Mouse (Mus musculus) CD4-positive helper T cell, adult 2 months (primary cell): ENCODE data around the gene Cyp2j8.
"Not testable (repeated sequence)": the region's sequence is repeated elsewhere in the genome, so short reads cannot be mapped to it uniquely, and the experiment has no call there.

Source experiments
- DNase-seq: peaks from one replicate; pipeline ENCODE4 v3.0.0-alpha.2; 2012; ENCODE audit warnings: low read depth, missing footprints, low spot score

The Cyp2j8 gene

DNA sequence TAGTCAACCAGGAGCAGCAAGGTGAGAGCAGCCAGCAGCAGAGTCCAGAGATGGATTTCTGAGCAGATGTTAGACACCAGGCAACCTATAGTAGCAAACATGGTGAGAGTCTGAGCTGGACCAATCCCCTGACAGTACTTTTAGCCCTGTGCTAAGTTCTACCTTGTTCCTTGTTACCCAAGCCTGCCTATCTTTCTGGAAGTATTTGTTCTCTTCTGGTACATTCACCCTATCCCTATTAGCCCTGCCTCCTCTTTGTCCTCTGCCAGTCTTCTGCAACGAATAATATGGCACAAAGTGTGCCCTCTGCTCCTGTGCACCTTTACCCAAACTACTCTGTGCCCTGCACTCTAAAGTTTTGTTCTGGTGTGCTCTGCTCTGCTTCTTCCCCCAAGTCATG is at the start of gene Cyp2j8:
TSS of gene Cyp2j8 (minus strand) at position 101 of the 400 bp plus-strand sequence.
- no peak for DNase-seq

DNA sequence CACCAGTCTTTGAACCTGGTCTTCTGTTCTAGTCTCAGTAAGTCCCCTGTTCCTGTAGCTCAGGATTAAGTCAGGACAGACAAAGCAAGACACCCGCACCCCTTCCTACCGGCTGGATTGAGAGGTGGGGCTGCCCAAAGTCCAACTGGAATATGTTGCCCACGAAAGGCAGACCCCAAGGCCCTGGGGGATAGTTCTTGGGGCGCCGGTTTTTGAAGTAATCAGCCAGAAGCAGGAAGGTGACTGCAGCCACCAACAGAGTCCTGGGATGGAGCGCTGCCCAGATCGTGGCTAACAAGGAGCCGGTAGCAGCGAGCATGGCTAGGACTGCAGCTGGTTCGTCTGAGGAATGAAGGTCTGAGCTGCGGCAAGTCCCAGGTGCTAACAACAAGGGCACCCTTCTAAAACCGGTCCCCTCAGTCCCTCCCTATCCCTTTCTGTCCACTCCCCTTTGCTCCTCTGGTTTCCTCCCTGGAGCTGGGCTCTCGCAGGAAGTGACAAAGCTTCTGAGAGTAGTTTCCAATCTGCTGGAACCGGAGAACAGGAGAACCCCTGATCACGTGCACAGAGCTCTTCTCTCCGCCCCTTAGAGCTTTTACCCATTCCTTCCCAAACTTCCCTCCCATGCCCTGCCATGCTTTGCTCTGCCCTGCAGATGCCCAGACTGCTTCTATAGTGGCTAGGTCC is 46.1 kb upstream of the Cyp2j8 start, which contains the start of gene Cyp2j6:
TSS of gene Cyp2j6 (minus strand) at position 529 of the 687 bp plus-strand sequence.
- DNase-seq: no peak

DNA sequence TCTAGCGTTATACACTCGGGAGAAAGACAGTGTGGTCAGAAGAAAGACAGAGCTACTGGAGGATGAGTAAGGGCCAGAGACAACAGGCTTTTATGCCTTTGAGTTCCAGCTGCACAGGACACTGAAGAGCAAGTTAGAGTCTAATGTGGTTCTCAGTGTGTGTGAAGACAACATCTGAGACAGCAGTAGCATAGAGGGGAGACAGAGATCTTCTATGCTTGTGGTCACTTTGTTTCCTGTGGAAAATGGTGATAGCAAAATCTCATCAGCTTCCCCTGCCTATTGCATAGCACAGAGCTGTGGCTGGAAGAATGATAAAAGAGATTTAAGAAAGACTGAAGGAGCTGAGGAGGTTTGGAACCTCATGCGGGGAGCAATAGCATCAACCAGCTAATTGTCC is 44.4 kb upstream of the Cyp2j8 start:
- DNase-seq: no peak

DNA sequence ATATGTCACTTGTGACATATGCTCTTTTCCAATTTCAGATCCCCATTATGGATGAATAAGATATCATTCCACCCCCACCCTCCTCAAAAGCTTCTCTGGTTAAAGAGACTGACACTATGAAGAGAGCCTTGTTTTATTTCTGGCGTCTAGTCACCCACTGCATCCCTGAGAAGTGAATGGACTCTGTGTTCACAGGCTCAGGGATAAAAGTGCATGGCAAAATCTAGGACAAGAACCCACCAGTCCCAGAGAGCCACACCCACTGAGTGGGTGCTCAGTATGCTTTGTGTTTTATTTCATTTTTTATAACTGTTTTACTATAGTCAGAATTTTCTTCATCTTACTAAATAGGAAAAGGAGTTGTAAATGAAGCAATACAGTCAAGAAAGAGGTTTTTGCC is 38.8 kb upstream of the Cyp2j8 start:
- no peak for DNase-seq

DNA sequence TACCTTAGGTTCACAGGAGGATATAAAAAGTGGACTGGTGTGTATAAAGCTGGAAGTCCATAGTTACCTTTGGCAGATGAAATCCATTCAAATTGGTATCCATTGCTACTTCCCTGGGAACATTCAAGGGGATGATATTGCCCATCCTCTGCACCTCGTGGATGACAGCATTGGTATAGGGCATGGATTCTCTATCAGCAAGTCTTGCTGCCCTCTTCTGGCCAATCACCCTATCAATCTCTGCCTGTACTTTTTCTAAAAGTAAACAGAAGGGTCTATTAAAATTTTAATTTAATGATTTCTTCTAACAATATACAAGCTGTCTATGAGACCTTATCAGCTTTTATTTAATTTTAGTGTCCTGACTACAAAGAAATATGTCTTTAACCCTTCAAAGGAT is 18.6 kb upstream of the Cyp2j8 start:
- DNase-seq: no peak

DNA sequence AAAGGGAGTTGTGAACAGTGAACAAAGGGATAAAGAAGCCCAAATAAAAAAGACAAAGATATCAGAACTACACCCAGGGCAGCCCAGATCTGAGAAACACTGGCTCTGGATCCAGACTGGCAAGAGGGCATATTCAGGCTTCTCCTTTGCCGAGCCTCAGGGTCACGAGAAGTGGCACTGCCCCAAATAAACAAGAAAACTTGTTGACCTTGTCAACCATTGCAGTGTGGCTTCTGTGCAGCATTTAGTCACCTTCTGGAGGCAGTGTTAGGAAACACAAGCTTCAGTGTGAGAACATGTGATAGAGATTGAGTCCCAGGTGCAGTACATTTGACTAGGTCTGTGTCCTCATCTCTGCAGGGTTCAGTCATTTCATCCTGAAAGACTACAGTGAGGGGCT is 15.1 kb upstream of the Cyp2j8 start:
- DNase-seq: no peak

DNA sequence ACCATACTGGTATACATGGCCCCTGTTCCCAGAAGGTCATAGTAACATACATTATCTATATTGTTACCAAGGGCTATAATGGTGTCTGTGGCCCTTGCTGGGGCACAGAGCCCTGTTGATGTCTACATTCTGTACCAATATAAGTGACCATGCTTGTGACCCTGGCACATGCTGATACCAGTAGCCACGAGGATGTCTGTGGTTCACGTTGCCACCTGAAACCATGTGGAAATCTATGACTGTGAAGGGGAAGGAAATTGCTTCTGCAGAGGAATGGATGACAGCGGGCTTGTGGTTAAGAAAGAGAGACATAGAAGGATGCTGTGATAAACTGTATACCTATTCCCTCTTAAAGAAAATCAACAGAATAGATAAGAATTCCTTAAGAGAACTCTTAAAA is 2.9 kb upstream of the Cyp2j8 start:
- DNase-seq: no peak

DNA sequence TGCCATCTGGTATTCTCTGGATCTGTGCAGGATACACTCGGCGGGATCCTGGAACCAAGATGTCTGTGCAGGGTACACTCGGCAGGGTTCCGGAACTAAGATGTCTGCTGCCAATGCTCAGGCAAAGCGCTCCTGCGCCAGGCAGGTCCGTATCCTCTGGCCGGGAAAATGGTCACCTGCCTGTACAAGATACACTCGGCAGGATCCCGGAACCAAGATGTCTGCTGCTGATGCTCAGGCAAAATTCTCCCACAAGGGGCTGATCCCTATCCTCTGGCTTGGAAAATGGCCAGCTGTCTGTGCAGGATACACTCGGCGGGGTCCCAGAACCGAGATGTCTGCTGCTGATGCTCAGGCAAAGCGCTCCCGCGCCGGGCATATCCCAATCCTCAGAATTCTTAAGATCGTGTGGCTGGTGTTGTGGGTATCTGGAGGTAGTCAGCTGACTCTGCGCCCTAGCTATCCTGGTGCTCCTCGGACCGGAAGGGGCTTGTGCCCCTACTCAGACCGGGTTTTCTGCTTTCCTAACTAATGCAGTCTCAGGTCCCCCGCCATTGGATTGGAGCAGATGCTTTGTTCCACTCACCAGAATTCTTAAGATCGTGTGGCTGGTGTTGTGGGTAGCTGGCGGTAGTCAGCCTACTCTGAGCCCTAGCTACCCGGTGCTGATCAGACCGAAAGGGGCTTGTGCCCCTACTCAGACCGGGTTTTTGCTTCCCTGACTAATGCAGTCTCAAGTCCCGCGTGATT is 43.7 kb downstream of the Cyp2j8 start:
- not testable (repeated sequence) for DNase-seq
